Mouse (Mus musculus): ENCODE measurements around the gene Dstn. TPM values are rescaled to one million over a fixed set of nuclear protein-coding genes. Genes with fewer than 3 reads are reported as not detected.

Dstn gene
- total and polyA plus RNA-seq, 2 experiments from 2014 or later, result 244 to 413 TPM

GRCm38 (mm10) chr2:143982152-143982551 is 67.0 kb downstream of the Dstn start:
- no peaks in the 10 kb centered on the region for H3K9me3 ChIP-seq (ENCODE audit: low read length)
- 86% methylated on average over 4 of the region's 4 CpGs for WGBS
- H3K4me2 ChIP-seq (ENCODE audit: low read depth, low read length, poor library complexity, severe bottlenecking), result no peak overlapping the region
- no peak overlapping the region for H3K4me3 ChIP-seq (ENCODE audit: low read depth, low read length)
- H3K4me1 ChIP-seq (ENCODE audit: insufficient read depth, low read length), result no peaks in the 10 kb centered on the region
- no peak for DNase-seq (ENCODE audit: low spot score)
- H3K36me3 ChIP-seq (ENCODE audit: insufficient read depth, low read length), result peaks cover 5% of the 10 kb centered on the region; the same call in 1 of the 2 replicates
- no peaks in the 10 kb centered on the region for H3K27me3 ChIP-seq (ENCODE audit: insufficient read depth, low read length)
- ATAC-seq (ENCODE audit: low FRiP score), result no peak
- TF ChIP-seq CTCF (IDR thresholded peaks at IDR 0.05), result no peak
- no peak overlapping the region; the same call in 1 of the 2 replicates for H3K9ac ChIP-seq (replicated peaks; ENCODE audit: low read length, poor library complexity, severe bottlenecking)
- no peak overlapping the region for H3K27ac ChIP-seq (ENCODE audit: low read depth, low read length)

- no peaks in the 10 kb centered on the region for H3K4me1 ChIP-seq (ENCODE audit: insufficient read depth, low read length)
- WGBS, result 55% methylated on average over 3 of the region's 3 CpGs
- ATAC-seq (ENCODE audit: low FRiP score) (no peak), DNase-seq (ENCODE audit: low spot score) (no peak)
- H3K27ac ChIP-seq (ENCODE audit: low read depth, low read length), result no peak overlapping the region
- H3K4me2 ChIP-seq (ENCODE audit: low read depth, low read length, poor library complexity, severe bottlenecking), result no peak overlapping the region
- H3K27me3 ChIP-seq (ENCODE audit: insufficient read depth, low read length), result no peaks in the 10 kb centered on the region
- no peaks in the 10 kb centered on the region for H3K9me3 ChIP-seq (ENCODE audit: low read length)
- no peak for TF ChIP-seq CTCF (IDR thresholded peaks at IDR 0.05)
- peaks cover 5% of the 10 kb centered on the region; the same call in 1 of the 2 replicates for H3K36me3 ChIP-seq (ENCODE audit: insufficient read depth, low read length)
- H3K9ac ChIP-seq (replicated peaks; ENCODE audit: low read length, poor library complexity, severe bottlenecking), result no peak overlapping the region
- H3K4me3 ChIP-seq (ENCODE audit: low read depth, low read length), result no peak overlapping the region
Observed at GRCm38 (mm10) chr2:143982901-143983300, 67.8 kb downstream of the Dstn start.

GRCm38 (mm10) chr2:143983482-143983881 is 68.4 kb downstream of the Dstn start:
- DNase-seq (ENCODE audit: low spot score) (no peak), ATAC-seq (ENCODE audit: low FRiP score) (no peak)
- Histone ChIP-seq H3K4me1 (ENCODE audit: insufficient read depth, low read length) (no peaks in the 10 kb centered on the region), H3K4me3 (ENCODE audit: low read depth, low read length) (no peak overlapping the region), H3K27ac (ENCODE audit: low read depth, low read length) (no peak overlapping the region), H3K36me3 (ENCODE audit: insufficient read depth, low read length) (peaks cover 5% of the 10 kb centered on the region; the same call in 1 of the 2 replicates), H3K27me3 (ENCODE audit: insufficient read depth, low read length) (no peaks in the 10 kb centered on the region), H3K9me3 (ENCODE audit: low read length) (no peaks in the 10 kb centered on the region), H3K4me2 (ENCODE audit: low read depth, low read length, poor library complexity, severe bottlenecking) (no peak overlapping the region), H3K9ac (replicated peaks; ENCODE audit: low read length, poor library complexity, severe bottlenecking) (no peak overlapping the region)
- 74% methylated on average over 2 of the region's 2 CpGs for WGBS
- no peak for TF ChIP-seq CTCF (IDR thresholded peaks at IDR 0.05)

GRCm38 (mm10) chr2:143987485-143987884 is 72.4 kb downstream of the Dstn start:
- no peak for TF ChIP-seq CTCF (IDR thresholded peaks at IDR 0.05)
- Histone ChIP-seq H3K4me3 (ENCODE audit: low read depth, low read length) (no peak overlapping the region), H3K9ac (replicated peaks; ENCODE audit: low read length, poor library complexity, severe bottlenecking) (no peak overlapping the region), H3K9me3 (ENCODE audit: low read length) (no peaks in the 10 kb centered on the region), H3K27ac (ENCODE audit: low read depth, low read length) (no peak overlapping the region), H3K27me3 (ENCODE audit: insufficient read depth, low read length) (no peaks in the 10 kb centered on the region), H3K4me1 (ENCODE audit: insufficient read depth, low read length) (no peaks in the 10 kb centered on the region), H3K36me3 (ENCODE audit: insufficient read depth, low read length) (peaks cover 5% of the 10 kb centered on the region; the same call in 1 of the 2 replicates), H3K4me2 (ENCODE audit: low read depth, low read length, poor library complexity, severe bottlenecking) (no peak overlapping the region)
- DNase-seq (ENCODE audit: low spot score), result no peak
- whole genome bisulfite sequencing, result 82% methylated on average over 2 of the region's 2 CpGs
- no peak for ATAC-seq (ENCODE audit: low FRiP score)

GRCm38 (mm10) chr2:143988016-143988415 is 72.9 kb downstream of the Dstn start:
- Histone ChIP-seq H3K4me3 (ENCODE audit: low read depth, low read length) (no peak overlapping the region), H3K27ac (ENCODE audit: low read depth, low read length) (no peak overlapping the region), H3K36me3 (ENCODE audit: insufficient read depth, low read length) (peaks cover 5% of the 10 kb centered on the region; the same call in 1 of the 2 replicates), H3K9me3 (ENCODE audit: low read length) (no peaks in the 10 kb centered on the region), H3K27me3 (ENCODE audit: insufficient read depth, low read length) (no peaks in the 10 kb centered on the region), H3K9ac (replicated peaks; ENCODE audit: low read length, poor library complexity, severe bottlenecking) (no peak overlapping the region), H3K4me2 (ENCODE audit: low read depth, low read length, poor library complexity, severe bottlenecking) (no peak overlapping the region), H3K4me1 (ENCODE audit: insufficient read depth, low read length) (no peaks in the 10 kb centered on the region)
- DNase-seq (ENCODE audit: low spot score) (no peak), ATAC-seq (ENCODE audit: low FRiP score) (no peak)
- 90% methylated on average over 3 of the region's 3 CpGs for WGBS
- TF ChIP-seq CTCF (IDR thresholded peaks at IDR 0.05), result no peak

GRCm38 (mm10) chr2:143990997-143991396 is 75.9 kb downstream of the Dstn start:
- H3K9ac ChIP-seq (replicated peaks; ENCODE audit: low read length, poor library complexity, severe bottlenecking), result no peak overlapping the region
- no peak overlapping the region for H3K4me2 ChIP-seq (ENCODE audit: low read depth, low read length, poor library complexity, severe bottlenecking)
- H3K36me3 ChIP-seq (ENCODE audit: insufficient read depth, low read length), result no peaks in the 10 kb centered on the region
- H3K27ac ChIP-seq (ENCODE audit: low read depth, low read length), result no peak overlapping the region
- DNase-seq (ENCODE audit: low spot score) (peak; percentile 46), ATAC-seq (ENCODE audit: low FRiP score) (0 out of 2 replicates have a peak, but pooled peaks have one; percentile 52)
- no peak overlapping the region for H3K4me3 ChIP-seq (ENCODE audit: low read depth, low read length)
- no peaks in the 10 kb centered on the region for H3K4me1 ChIP-seq (ENCODE audit: insufficient read depth, low read length)
- H3K27me3 ChIP-seq (ENCODE audit: insufficient read depth, low read length), result no peaks in the 10 kb centered on the region
- H3K9me3 ChIP-seq (ENCODE audit: low read length), result no peaks in the 10 kb centered on the region
- no peak for TF ChIP-seq CTCF (IDR thresholded peaks at IDR 0.05)
- 4% methylated on average over 1 of the region's 1 CpGs for WGBS
